Mouse (Mus musculus): ENCODE data around the gene Hba-x. TPM values are rescaled to one million over a fixed set of nuclear protein-coding genes. Genes with fewer than 3 reads are reported as not detected.

The Hba-x gene
- total RNA-seq, 1 experiment: not detected

- no peak for DNase-seq (ENCODE audit: low read depth, low spot score)
- TF ChIP-seq HCFC1 (IDR thresholded peaks at IDR 0.05; ENCODE audit: borderline replicate concordance, insufficient read depth, low read length): no peak
- no peak for TF ChIP-seq MAFK (IDR thresholded peaks at IDR 0.05; ENCODE audit: insufficient read depth, low read depth, low read length)
- no peak for TF ChIP-seq ZC3H11A (IDR thresholded peaks at IDR 0.05; ENCODE audit: borderline replicate concordance, low read depth, low read length)
- TF ChIP-seq CHD2 (IDR thresholded peaks at IDR 0.05; ENCODE audit: low read depth, low read length): no peak
- TF ChIP-seq ZNF384 (IDR thresholded peaks at IDR 0.05; ENCODE audit: low read depth, low read length): no peak
- Histone ChIP-seq H3K4me1 (ENCODE audit: control insufficient read depth in 2 of 2, insufficient read depth in 2 of 2, low read length in 2 of 2, poor library complexity in 1 of 2) (peaks cover 0 to 2% of the 10 kb centered on the region in 2 experiments; a peak in 1 of 4 replicates), H3K27ac (ENCODE audit: insufficient read depth, low read depth, low read length, poor library complexity, severe bottlenecking) (no peak overlapping the region), H3K36me3 (ENCODE audit: control insufficient read depth, insufficient read depth, low read length, poor library complexity, severe bottlenecking) (peaks cover 15% of the 10 kb centered on the region; the same call in 1 of the 2 replicates), H3K9ac (ENCODE audit: insufficient read depth, low read depth, low read length, poor library complexity, severe bottlenecking) (no peak overlapping the region), H3K9me3 (ENCODE audit: control insufficient read depth, insufficient read depth, low read depth, low read length) (no peaks in the 10 kb centered on the region), H3K4me3 (ENCODE audit: insufficient read depth in 1 of 2, low read depth in 1 of 2, low read length in 2 of 2, poor library complexity in 1 of 2, severe bottlenecking in 1 of 2) (no peak overlapping the region)
- in situ Hi-C loops (cut with MboI; ENCODE audit: low sequenced_read_pairs in 2 of 2, unreplicated experiment in 2 of 2): no loop called here
These were observed 29.1 kb upstream of the Hba-x start for GRCm38 (mm10) chr11:32247068-32247467.

GRCm38 (mm10) chr11:32248350-32248749 lies 27.9 kb upstream of the Hba-x start:
- in situ Hi-C loops (cut with MboI; ENCODE audit: low sequenced_read_pairs in 2 of 2, unreplicated experiment in 2 of 2): no loop called here
- H3K27ac ChIP-seq (ENCODE audit: insufficient read depth, low read depth, low read length, poor library complexity, severe bottlenecking): no peak overlapping the region
- H3K36me3 ChIP-seq (ENCODE audit: control insufficient read depth, insufficient read depth, low read length, poor library complexity, severe bottlenecking): peaks cover 17% of the 10 kb centered on the region
- no peaks in the 10 kb centered on the region for H3K9me3 ChIP-seq (ENCODE audit: control insufficient read depth, insufficient read depth, low read depth, low read length)
- no peak overlapping the region for H3K9ac ChIP-seq (ENCODE audit: insufficient read depth, low read depth, low read length, poor library complexity, severe bottlenecking)
- no peak overlapping the region for H3K4me3 ChIP-seq (ENCODE audit: insufficient read depth in 1 of 2, low read depth in 1 of 2, low read length in 2 of 2, poor library complexity in 1 of 2, severe bottlenecking in 1 of 2)
- no peak for DNase-seq (ENCODE audit: low read depth, low spot score)
- TF ChIP-seq MAFK (IDR thresholded peaks at IDR 0.05; ENCODE audit: insufficient read depth, low read depth, low read length): no peak
- no peak for TF ChIP-seq ZC3H11A (IDR thresholded peaks at IDR 0.05; ENCODE audit: borderline replicate concordance, low read depth, low read length)
- TF ChIP-seq CHD2 (IDR thresholded peaks at IDR 0.05; ENCODE audit: low read depth, low read length): no peak
- TF ChIP-seq ZNF384 (IDR thresholded peaks at IDR 0.05; ENCODE audit: low read depth, low read length): no peak
- no peak for TF ChIP-seq HCFC1 (IDR thresholded peaks at IDR 0.05; ENCODE audit: borderline replicate concordance, insufficient read depth, low read length)
- peaks cover 0 to 2% of the 10 kb centered on the region in 2 experiments; a peak in 1 of 4 replicates for H3K4me1 ChIP-seq (ENCODE audit: control insufficient read depth in 2 of 2, insufficient read depth in 2 of 2, low read length in 2 of 2, poor library complexity in 1 of 2)

GRCm38 (mm10) chr11:32250880-32251763 lies 25.1 kb upstream of the Hba-x start:
- Histone ChIP-seq H3K9me3 (ENCODE audit: control insufficient read depth, insufficient read depth, low read depth, low read length) (no peaks in the 10 kb centered on the region), H3K36me3 (ENCODE audit: control insufficient read depth, insufficient read depth, low read length, poor library complexity, severe bottlenecking) (peaks cover 15% of the 10 kb centered on the region), H3K4me3 (ENCODE audit: insufficient read depth in 1 of 2, low read depth in 1 of 2, low read length in 2 of 2, poor library complexity in 1 of 2, severe bottlenecking in 1 of 2) (no peak overlapping the region), H3K9ac (ENCODE audit: insufficient read depth, low read depth, low read length, poor library complexity, severe bottlenecking) (no peak overlapping the region), H3K4me1 (ENCODE audit: control insufficient read depth in 2 of 2, insufficient read depth in 2 of 2, low read length in 2 of 2, poor library complexity in 1 of 2) (no peaks in the 10 kb centered on the region), H3K27ac (ENCODE audit: insufficient read depth, low read depth, low read length, poor library complexity, severe bottlenecking) (no peak overlapping the region)
- no peak for TF ChIP-seq ZC3H11A (IDR thresholded peaks at IDR 0.05; ENCODE audit: borderline replicate concordance, low read depth, low read length)
- TF ChIP-seq CHD2 (IDR thresholded peaks at IDR 0.05; ENCODE audit: low read depth, low read length): no peak
- TF ChIP-seq MAFK (IDR thresholded peaks at IDR 0.05; ENCODE audit: insufficient read depth, low read depth, low read length): no peak
- no peak for DNase-seq (ENCODE audit: low read depth, low spot score)
- in situ Hi-C loops (cut with MboI; ENCODE audit: low sequenced_read_pairs in 2 of 2, unreplicated experiment in 2 of 2): no loop called here

GRCm38 (mm10) chr11:32253121-32253520 lies 23.1 kb upstream of the Hba-x start:
- DNase-seq (ENCODE audit: low read depth, low spot score): no peak
- H3K27ac ChIP-seq (ENCODE audit: insufficient read depth, low read depth, low read length, poor library complexity, severe bottlenecking): no peak overlapping the region
- no peaks in the 10 kb centered on the region for H3K4me1 ChIP-seq (ENCODE audit: control insufficient read depth in 2 of 2, insufficient read depth in 2 of 2, low read length in 2 of 2, poor library complexity in 1 of 2)
- no peak overlapping the region for H3K9ac ChIP-seq (ENCODE audit: insufficient read depth, low read depth, low read length, poor library complexity, severe bottlenecking)
- in situ Hi-C loops (cut with MboI; ENCODE audit: low sequenced_read_pairs in 2 of 2, unreplicated experiment in 2 of 2): no loop called here
- peaks cover 9% of the 10 kb centered on the region for H3K36me3 ChIP-seq (ENCODE audit: control insufficient read depth, insufficient read depth, low read length, poor library complexity, severe bottlenecking)
- H3K4me3 ChIP-seq (ENCODE audit: insufficient read depth in 1 of 2, low read depth in 1 of 2, low read length in 2 of 2, poor library complexity in 1 of 2, severe bottlenecking in 1 of 2): no peak overlapping the region
- no peak for TF ChIP-seq HCFC1 (IDR thresholded peaks at IDR 0.05; ENCODE audit: borderline replicate concordance, insufficient read depth, low read length)
- TF ChIP-seq ZNF384 (IDR thresholded peaks at IDR 0.05; ENCODE audit: low read depth, low read length): no peak
- TF ChIP-seq MAFK (IDR thresholded peaks at IDR 0.05; ENCODE audit: insufficient read depth, low read depth, low read length): no peak
- no peak for TF ChIP-seq ZC3H11A (IDR thresholded peaks at IDR 0.05; ENCODE audit: borderline replicate concordance, low read depth, low read length)
- no peak for TF ChIP-seq CHD2 (IDR thresholded peaks at IDR 0.05; ENCODE audit: low read depth, low read length)
- H3K9me3 ChIP-seq (ENCODE audit: control insufficient read depth, insufficient read depth, low read depth, low read length): no peaks in the 10 kb centered on the region

All from ES-E14 (cell line).